ENCODE assay signal across 8 mouse cellular contexts in genomic region chr11:108920636-108921505, GRCm38 (mm10). TPM values are rescaled to one million over a fixed set of nuclear protein-coding genes. Genes with fewer than 3 reads are reported as not detected.
DNase-seq lines count a peak whose midpoint lies in the region; ATAC-seq lines count a peak whose summit lies in the region.

No protein-coding gene starts in this region.

- under 1% methylated on average over 82 of the region's 104 CpGs for WGBS in forebrain, embryonic 12.5 days
- under 1% methylated on average over 95 of the region's 104 CpGs for WGBS in heart, embryonic 15.5 days
- WGBS in liver, embryonic 12.5 days (ENCODE audit: insufficient replicate concordance), result 1% methylated on average over 100 of the region's 104 CpGs
- under 1% methylated on average over 88 of the region's 104 CpGs for WGBS in stomach, embryonic 14.5 days

- H3K4me2 ChIP-seq in forebrain, embryonic 12.5 days, result peak overlapping the region; percentile 88
- H3K4me2 ChIP-seq in heart, embryonic 15.5 days, result peak overlapping the region; percentile 98
- H3K4me2 ChIP-seq in liver, embryonic 12.5 days, result peak overlapping the region; percentile 85
- H3K4me2 ChIP-seq in stomach, embryonic 14.5 days (replicated peaks; ENCODE audit: low read depth, low read length), result peak overlapping the region; percentile 87

- H3K27ac ChIP-seq in forebrain, embryonic 12.5 days, result peak overlapping the region; percentile 100
- peak overlapping the region; percentile 100 for H3K27ac ChIP-seq in heart, embryonic 15.5 days
- H3K27ac ChIP-seq in liver, embryonic 12.5 days, result peak overlapping the region; percentile 87
- peak overlapping the region; percentile 100 for H3K27ac ChIP-seq in stomach, embryonic 14.5 days (ENCODE audit: low read length)

- H3K27me3 ChIP-seq in forebrain, embryonic 12.5 days, result peaks cover 14% of the 10 kb centered on the region; the same call in 1 of the 2 replicates
- H3K27me3 ChIP-seq in heart, embryonic 15.5 days, result peaks cover 18% of the 10 kb centered on the region
- peaks cover 88% of the 10 kb centered on the region for H3K27me3 ChIP-seq in liver, embryonic 12.5 days (replicated peaks)
- no peaks in the 10 kb centered on the region for H3K27me3 ChIP-seq in stomach, embryonic 14.5 days (ENCODE audit: control insufficient read depth, insufficient read depth, low read length)

- H3K9me3 ChIP-seq in forebrain, embryonic 12.5 days, result no peaks in the 10 kb centered on the region
- no peaks in the 10 kb centered on the region for H3K9me3 ChIP-seq in heart, embryonic 15.5 days (replicated peaks)
- 0 out of 2 replicates have a peak, but pooled peaks cover 4% of the 10 kb centered on the region for H3K9me3 ChIP-seq in liver, embryonic 12.5 days (replicated peaks)
- H3K9me3 ChIP-seq in stomach, embryonic 14.5 days (ENCODE audit: control insufficient read depth, low read depth, low read length), result no peaks in the 10 kb centered on the region

- peak overlapping the region; percentile 91 for H3K9ac ChIP-seq in forebrain, embryonic 12.5 days
- peak overlapping the region; percentile 94 for H3K9ac ChIP-seq in heart, embryonic 15.5 days
- H3K9ac ChIP-seq in liver, embryonic 12.5 days, result peak overlapping the region; percentile 68
- H3K9ac ChIP-seq in stomach, embryonic 14.5 days (replicated peaks; ENCODE audit: low read depth, low read length), result peak overlapping the region; percentile 82

- peaks cover 7% of the 10 kb centered on the region; the same call in 1 of the 2 replicates for H3K36me3 ChIP-seq in forebrain, embryonic 12.5 days (replicated peaks)
- no peaks in the 10 kb centered on the region for H3K36me3 ChIP-seq in heart, embryonic 15.5 days
- no peaks in the 10 kb centered on the region for H3K36me3 ChIP-seq in liver, embryonic 12.5 days
- H3K36me3 ChIP-seq in stomach, embryonic 14.5 days (ENCODE audit: control insufficient read depth, insufficient read depth, low read length), result peaks cover 2% of the 10 kb centered on the region

- DNase-seq in CD8-positive naive resting alpha-beta T cell, adult 2 months (ENCODE audit: low read depth in 2 of 2, low spot score in 2 of 2), result peak; percentile 78 to 88
- DNase-seq in c-Kit-positive CD71-negative TER-119-negative erythroid progenitor cells, embryonic 14.5 days (ENCODE audit: low read depth), result peak; percentile 46
- DNase-seq in kidney, postnatal 10 days, result peak; percentile 91
- peak; percentile 89 for DNase-seq in naive thymus-derived CD4-positive, alpha-beta T cell, adult 2 months (ENCODE audit: low read depth)

- peaks cover 68% of the 10 kb centered on the region for H3K4me1 ChIP-seq in forebrain, embryonic 12.5 days
- peaks cover 38% of the 10 kb centered on the region for H3K4me1 ChIP-seq in heart, embryonic 15.5 days (replicated peaks)
- peaks cover 33% of the 10 kb centered on the region; the same call in 1 of the 2 replicates for H3K4me1 ChIP-seq in liver, embryonic 12.5 days
- peaks cover 27% of the 10 kb centered on the region for H3K4me1 ChIP-seq in stomach, embryonic 14.5 days (ENCODE audit: control insufficient read depth, insufficient read depth, low read length)

- ATAC-seq in forebrain, embryonic 12.5 days (ENCODE audit: low FRiP score), result peak; percentile 85
- peak; percentile 86 for ATAC-seq in heart, embryonic 15.5 days (replicated peaks; ENCODE audit: insufficient number of reproducible peaks, insufficient read depth, low FRiP score, low read depth)
- peak; percentile 71 for ATAC-seq in liver, embryonic 12.5 days
- ATAC-seq in stomach, embryonic 14.5 days (ENCODE audit: insufficient number of reproducible peaks, insufficient read depth, low FRiP score, low read depth), result peak; percentile 85

- H3K4me3 ChIP-seq in forebrain, embryonic 12.5 days (replicated peaks), result peak overlapping the region; percentile 92
- peak overlapping the region; percentile 94 for H3K4me3 ChIP-seq in heart, embryonic 15.5 days
- peak overlapping the region; percentile 64 for H3K4me3 ChIP-seq in liver, embryonic 12.5 days
- H3K4me3 ChIP-seq in stomach, embryonic 14.5 days (ENCODE audit: low read depth, low read length), result peak overlapping the region; percentile 72

RNA-seq across cellular contexts. Expression of gene Axin2, which starts 0.7 kb away (rescaled TPM):
- 14.8 and 17.4 TPM in 2 replicates for polyA plus RNA-seq in forebrain, embryonic 12.5 days (2016; fragmentation: Nextera tagmentation; extraction: Ambion mirVana)
- polyA plus RNA-seq in heart, embryonic 15.5 days (2015; fragmentation: Nextera tagmentation; extraction: Ambion mirVana), result 1.7 and 2.3 TPM in 2 replicates
- 0.41 and 0.85 TPM in 2 replicates for polyA plus RNA-seq in liver, embryonic 12.5 days (2016; fragmentation: Nextera tagmentation; extraction: Ambion mirVana)
- 3.9 and 7.0 TPM in 2 replicates for polyA plus RNA-seq in stomach, embryonic 14.5 days (2014; fragmentation: Nextera tagmentation; extraction: Ambion mirVana)

Comparison
In these comparisons a context has a peak if more than half of its experiments do, and no peak if none do; other contexts are left out.
1. Peak in every context shown above with its lines: DNase-seq, ATAC-seq, H3K4me3 ChIP-seq and H3K27ac ChIP-seq.